Mouse (Mus musculus): Measurements from ENCODE around the gene Cilp2.

Cilp2 gene

DNA sequence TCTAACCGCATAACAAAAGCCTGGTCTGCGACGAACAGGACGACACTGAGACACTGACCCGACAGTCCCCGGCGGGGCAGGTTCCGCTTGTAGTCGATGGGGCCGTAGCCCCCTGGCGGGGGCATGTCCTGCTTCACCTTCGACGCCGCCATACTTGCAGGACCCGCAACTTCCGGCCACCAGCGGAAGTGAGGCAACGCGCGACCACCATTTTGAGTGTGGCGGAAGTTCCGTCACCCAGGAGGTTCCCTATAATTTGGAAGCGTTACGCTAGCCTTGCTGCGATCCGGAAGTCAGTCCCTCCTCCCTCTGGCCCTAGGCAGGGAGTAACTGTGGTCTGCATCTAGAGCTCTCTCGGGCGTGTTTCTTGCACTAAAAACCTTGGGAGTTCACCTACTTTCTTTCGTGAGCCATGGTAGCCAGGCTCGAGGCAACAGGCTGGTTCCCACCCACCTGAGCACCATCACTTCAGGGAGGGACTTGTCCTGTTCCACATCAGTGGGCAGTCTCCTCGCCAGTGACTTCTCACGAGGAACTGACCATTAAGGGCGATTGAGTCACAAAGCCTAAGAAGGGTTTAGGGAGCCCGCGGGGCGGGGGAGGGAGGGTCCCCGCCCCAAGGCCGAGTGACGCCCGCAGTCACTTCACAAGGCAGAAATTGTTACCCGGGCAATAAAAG, 14.1 kb upstream of the Cilp2 start:
- peak; percentile 96 to 98 for DNase-seq (ENCODE audit: low spot score in 2 of 2)

GRCm38 (mm10) chr8:69900895-69901451, 13.5 kb upstream of the Cilp2 start:
- no peak for DNase-seq (ENCODE audit: low spot score in 2 of 2)

DNA sequence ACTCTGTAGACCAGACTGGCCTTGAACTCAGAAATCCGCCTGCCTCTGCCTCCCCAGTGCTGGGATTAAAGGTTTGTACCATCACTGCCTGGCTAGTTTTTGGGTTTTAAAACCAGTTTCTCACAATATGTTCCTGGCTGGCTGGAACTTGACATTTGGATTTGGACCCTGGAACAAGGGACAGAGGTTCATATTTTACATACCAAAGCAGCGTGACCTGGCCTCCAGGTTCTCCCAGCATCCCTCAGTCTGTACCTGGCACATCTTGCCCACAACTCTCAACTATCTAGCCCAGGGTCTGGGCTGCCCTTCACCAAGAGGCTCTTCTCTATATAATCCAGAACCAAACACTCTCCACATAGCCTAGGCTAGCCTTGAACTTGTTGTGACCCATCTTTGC, 12.4 kb upstream of the Cilp2 start:
- DNase-seq (ENCODE audit: low spot score in 2 of 2), result no peak

DNA sequence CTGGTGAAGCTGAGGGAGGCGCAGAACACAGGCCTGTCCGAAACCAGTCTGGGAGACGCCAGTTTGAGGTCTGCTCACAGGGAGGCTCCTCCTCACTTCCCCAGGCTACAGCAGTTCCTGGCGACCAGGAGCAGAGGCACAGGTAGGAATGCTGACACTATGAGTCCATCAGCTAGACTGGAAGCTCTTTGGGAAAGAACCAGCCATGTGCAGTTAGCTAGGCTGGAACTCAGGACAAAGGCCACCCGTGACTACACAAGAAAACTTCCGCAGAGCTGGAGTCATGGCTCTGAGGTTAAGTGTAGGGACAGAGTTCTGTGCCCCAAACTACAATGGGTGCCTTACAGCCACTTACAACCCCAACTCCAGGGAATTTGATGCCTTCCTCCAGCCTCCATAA, 10.4 kb upstream of the Cilp2 start:
- no peak for DNase-seq (ENCODE audit: low spot score in 2 of 2)

DNA sequence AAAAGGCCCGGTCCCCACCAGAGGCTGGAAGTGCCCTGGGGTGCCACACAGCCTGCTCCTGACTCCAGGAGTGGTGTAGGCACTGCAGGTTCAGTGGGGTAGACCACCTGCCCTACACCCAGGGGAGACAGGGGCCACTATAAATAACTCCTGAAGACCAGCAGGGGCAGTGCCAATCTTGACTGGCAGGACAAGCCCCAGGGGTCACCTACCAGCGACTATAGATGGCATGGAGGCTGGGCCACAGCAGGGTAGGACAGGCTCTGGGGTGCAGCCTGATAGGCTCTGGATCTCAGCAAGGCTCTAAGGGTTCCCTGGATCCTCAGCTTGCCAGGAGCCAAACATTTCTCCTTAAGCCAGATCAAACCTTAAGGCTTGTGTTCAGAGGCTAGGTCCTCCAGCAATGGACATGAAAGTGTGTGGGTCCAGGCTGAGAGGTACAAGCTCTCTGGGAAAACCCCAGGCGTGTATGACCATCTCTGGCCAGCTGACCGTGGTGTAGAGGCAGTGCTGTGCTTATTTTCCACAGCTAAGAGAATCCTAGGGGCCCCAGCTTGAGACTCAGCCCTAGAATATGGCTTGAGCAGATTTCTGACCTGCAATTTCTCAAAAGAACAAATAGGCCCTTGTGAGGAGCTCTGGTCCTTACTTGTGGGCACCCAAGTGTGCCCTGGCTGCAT, 8.4 kb upstream of the Cilp2 start:
- DNase-seq (ENCODE audit: low spot score in 2 of 2), result no peak

- no peak for DNase-seq (ENCODE audit: low spot score in 2 of 2)
Measured at GRCm38 (mm10) chr8:69894836-69895332, 7.4 kb upstream of the Cilp2 start.

GRCm38 (mm10) chr8:69893863-69894262, 6.4 kb upstream of the Cilp2 start:
- peak; percentile 63 to 83 for DNase-seq (ENCODE audit: low spot score in 2 of 2)

GRCm38 (mm10) chr8:69890813-69891241, 3.3 kb upstream of the Cilp2 start:
- peak in 1 of 2 experiments; percentile 75 for DNase-seq (ENCODE audit: low spot score in 2 of 2)

GRCm38 (mm10) chr8:69888902-69889301, 1.4 kb upstream of the Cilp2 start:
- peak in 1 of 2 experiments; percentile 64 for DNase-seq (ENCODE audit: low spot score in 2 of 2)

- peak in 1 of 2 experiments; percentile 63 for DNase-seq (ENCODE audit: low spot score in 2 of 2)
Measured at GRCm38 (mm10) chr8:69888244-69888866, 868 bp upstream of the Cilp2 start.

DNA sequence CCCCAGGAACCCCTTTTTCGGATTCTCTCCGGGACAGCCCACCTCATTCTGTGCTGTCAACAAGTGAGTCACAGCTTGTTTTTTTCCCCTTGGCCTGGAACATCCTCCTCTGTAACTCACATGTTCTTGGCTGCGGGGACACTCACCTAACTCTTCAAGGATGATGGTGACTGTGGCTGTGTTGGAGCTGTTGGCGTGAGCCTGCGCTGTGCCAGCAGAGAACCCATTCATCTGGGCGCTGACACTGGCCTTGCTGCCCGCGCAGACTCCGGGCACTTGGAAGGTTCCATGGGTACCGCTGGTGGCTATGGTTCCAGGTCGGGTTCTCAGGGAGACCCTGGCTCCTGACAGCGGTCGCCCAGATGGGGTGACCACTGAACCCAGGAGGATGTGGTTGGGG, 3.3 kb downstream of the Cilp2 start:
- DNase-seq (ENCODE audit: low spot score in 2 of 2), result no peak

GRCm38 (mm10) chr8:69882833-69883600, 4.5 kb downstream of the Cilp2 start:
- peak in 1 of 2 experiments; percentile 63 for DNase-seq (ENCODE audit: low spot score in 2 of 2)

GRCm38 (mm10) chr8:69882021-69882756, 5.3 kb downstream of the Cilp2 start:
- peak in 1 of 2 experiments; percentile 67 for DNase-seq (ENCODE audit: low spot score in 2 of 2)

GRCm38 (mm10) chr8:69881261-69881865, 6.1 kb downstream of the Cilp2 start:
- DNase-seq (ENCODE audit: low spot score in 2 of 2), result peak in 1 of 2 experiments; percentile 64

GRCm38 (mm10) chr8:69880841-69881240, 6.6 kb downstream of the Cilp2 start:
- peak in 1 of 2 experiments; percentile 59 for DNase-seq (ENCODE audit: low spot score in 2 of 2)

DNA sequence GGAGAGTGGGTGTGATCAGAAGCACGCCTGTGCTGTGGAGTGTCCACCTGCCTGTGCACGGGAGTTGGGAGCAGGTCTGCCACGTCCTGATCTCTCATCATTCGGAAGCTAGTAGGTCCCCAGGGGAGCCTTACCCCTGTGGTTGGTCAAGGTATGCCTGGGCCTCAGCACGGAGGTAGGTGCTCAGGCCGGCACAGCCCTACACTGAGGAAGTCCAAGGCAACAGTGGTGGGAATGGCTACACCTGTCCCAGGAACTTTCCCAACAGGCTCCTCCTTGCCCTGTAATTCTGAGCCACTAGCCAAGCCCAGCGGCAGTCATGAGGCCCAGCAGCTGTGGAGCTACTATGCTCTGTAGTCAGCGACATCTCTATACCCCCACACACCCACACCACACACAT, 7.8 kb downstream of the Cilp2 start:
- DNase-seq (ENCODE audit: low spot score in 2 of 2), result peak in 1 of 2 experiments; percentile 53

- no peak for DNase-seq (ENCODE audit: low spot score in 2 of 2)
Measured at GRCm38 (mm10) chr8:69877992-69878391, 9.5 kb downstream of the Cilp2 start.

- DNase-seq (ENCODE audit: low spot score in 2 of 2), result no peak
Measured at GRCm38 (mm10) chr8:69877396-69877795, 10.1 kb downstream of the Cilp2 start.

- no peak for DNase-seq (ENCODE audit: low spot score in 2 of 2)
Measured at GRCm38 (mm10) chr8:69876967-69877366, 10.5 kb downstream of the Cilp2 start.

DNA sequence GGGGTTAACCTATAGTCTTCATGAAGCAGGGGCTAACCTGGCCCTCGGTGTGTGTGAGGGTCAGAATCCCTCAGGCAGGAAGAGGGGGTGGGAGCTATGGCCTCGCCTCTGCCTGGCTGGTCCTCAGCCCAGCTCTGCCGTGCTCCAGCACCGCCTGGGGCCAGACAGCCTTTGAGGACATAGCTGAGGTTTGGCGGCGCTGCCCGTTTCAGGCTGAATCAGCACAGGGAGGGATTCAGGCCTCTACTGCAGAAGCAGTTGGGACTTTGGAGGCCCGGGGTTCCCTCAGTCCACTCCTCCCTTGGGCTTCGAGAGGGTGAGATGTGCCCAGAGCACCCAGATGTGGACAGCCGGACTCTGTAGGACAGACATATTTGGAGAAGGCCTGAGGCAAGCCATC, 11.4 kb downstream of the Cilp2 start:
- DNase-seq (ENCODE audit: low spot score in 2 of 2), result no peak

All from spleen, postnatal 4 days (tissue).